Mouse (Mus musculus) spleen, adult 2 months (tissue): Measurements from ENCODE around the gene Plch1.

Experiments used
- CTCF ChIP-seq: fragments of 200-500 bp; IDR thresholded peaks from 2 replicates; pipeline ENCODE4 v1.5.1; 2011; ENCODE audit warnings: mild to moderate bottlenecking, inconsistent platforms; ENCODE audit not compliant: insufficient read depth, insufficient read length, insufficient replicate concordance; ENCODE audit errors: extremely low read depth
- POLR2A ChIP-seq: fragments of 200-500 bp; IDR thresholded peaks from 2 replicates; pipeline ENCODE4 v1.6.1; 2011; ENCODE audit warnings: low read depth, low read length, inconsistent platforms

DNA sequence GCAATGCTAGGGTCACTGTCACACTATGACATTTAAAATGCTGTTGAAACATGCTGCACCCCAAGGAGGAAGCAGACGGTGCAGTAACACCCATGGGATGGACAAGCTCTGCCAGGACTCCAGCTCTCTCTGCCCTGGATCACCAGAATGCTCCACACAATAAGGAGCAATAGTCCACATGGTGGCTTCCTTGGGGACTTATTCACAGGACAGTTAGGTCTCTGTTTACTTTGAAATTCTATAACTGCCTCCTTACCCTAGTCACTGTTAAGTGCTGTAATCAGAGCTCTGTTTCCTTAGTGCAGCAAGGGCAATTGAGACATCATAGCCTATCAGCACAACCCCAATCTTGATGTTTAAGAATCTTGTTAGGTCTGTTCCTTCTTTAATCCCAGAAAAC is 92.4 kb downstream of the Plch1 start:
- TF ChIP-seq CTCF = no peak
- TF ChIP-seq POLR2A = no peak
